Mouse (Mus musculus) ES-E14 (cell line): ENCODE data around the gene Hnrnpa3. TPM values are rescaled to one million over a fixed set of nuclear protein-coding genes. Genes with fewer than 3 reads are reported as not detected.

Experiments used
- DNase-seq: peaks from one replicate; pipeline ENCODE4 v3.0.0-alpha.2; 2013; ENCODE audit warnings: low read depth, low spot score
- H3K27ac ChIP-seq: 2 replicates; pipeline ENCODE4 v1.5.1; 2012; ENCODE audit warnings: low read depth, mild to moderate bottlenecking, low read length, moderate library complexity, mixed read lengths; ENCODE audit not compliant: poor library complexity, insufficient read depth, severe bottlenecking
- H3K36me3 ChIP-seq: 2 replicates; pipeline ENCODE4 v1.6.1; 2012; ENCODE audit warnings: mild to moderate bottlenecking, low read length, moderate library complexity, mixed read lengths; ENCODE audit not compliant: control insufficient read depth, poor library complexity, insufficient read depth, severe bottlenecking
- H3K4me1 ChIP-seq, 2 experiments: fragments of 150-350 bp in 1 of 2; sonication (generic) in 1 of 2; 2 replicates each; pipeline ENCODE4 v1.6.1; 2012; ENCODE audit warnings: low read length in 2 of 2, mild to moderate bottlenecking in 1 of 2, mixed read lengths in 1 of 2; ENCODE audit not compliant: control insufficient read depth in 2 of 2, insufficient read depth in 2 of 2, poor library complexity in 1 of 2
- H3K4me3 ChIP-seq, 2 experiments: fragments of 150-350 bp in 1 of 2; sonication (generic) in 1 of 2; 2 replicates each; pipeline ENCODE4 v1.5.1; 2012; ENCODE audit warnings: low read length in 2 of 2, low read depth in 1 of 2, mild to moderate bottlenecking in 1 of 2, mixed read lengths in 1 of 2; ENCODE audit not compliant: insufficient read depth in 1 of 2, poor library complexity in 1 of 2, severe bottlenecking in 1 of 2
- H3K9ac ChIP-seq: 2 replicates; pipeline ENCODE4 v1.6.1; 2012; ENCODE audit warnings: low read depth, mild to moderate bottlenecking, low read length, mixed read lengths; ENCODE audit not compliant: poor library complexity, insufficient read depth, severe bottlenecking
- H3K9me3 ChIP-seq: fragments of 150-350 bp; sonication (generic); 2 replicates; pipeline ENCODE4 v1.6.1; 2012; ENCODE audit warnings: low read depth, mild to moderate bottlenecking, low read length; ENCODE audit not compliant: control insufficient read depth, insufficient read depth
- CHD2 ChIP-seq: IDR thresholded peaks from 2 replicates; pipeline ENCODE4 v1.6.1; 2014; ENCODE audit warnings: mild to moderate bottlenecking, low read depth, low read length, inconsistent platforms
- HCFC1 ChIP-seq: IDR thresholded peaks from 2 replicates; pipeline ENCODE4 v1.6.1; 2012; ENCODE audit warnings: low read length, inconsistent platforms, borderline replicate concordance; ENCODE audit not compliant: insufficient read depth
- MAFK ChIP-seq: IDR thresholded peaks from 2 replicates; pipeline ENCODE4 v1.6.1; 2014; ENCODE audit warnings: mild to moderate bottlenecking, low read depth, low read length, inconsistent platforms; ENCODE audit not compliant: insufficient read depth
- ZC3H11A ChIP-seq: IDR thresholded peaks from 2 replicates; pipeline ENCODE4 v1.6.1; 2012; ENCODE audit warnings: low read depth, mild to moderate bottlenecking, inconsistent platforms, low read length, borderline replicate concordance
- ZNF384 ChIP-seq: IDR thresholded peaks from 2 replicates; pipeline ENCODE4 v1.6.1; 2012; ENCODE audit warnings: low read depth, low read length, inconsistent platforms
- in situ Hi-C, 2 experiments: fragments of 600-800 bp; cut with MboI; formaldehyde crosslinking; loops; one replicate each; pipeline ENCODE4 v1.15.1; 2025; ENCODE audit warnings: low sequenced_read_pairs in 2 of 2, inconsistent platforms in 1 of 2; ENCODE audit not compliant: unreplicated experiment in 2 of 2
- total RNA-seq: library from RNA; depleted of rRNA; stranded (reverse); fragments of 300-350 nt; gene quantifications from 2 replicates; pipeline ENCODE4 v1.2.3, GENCODE M21; 2012

Gene Hnrnpa3
- total RNA-seq, 1 experiment: 166 TPM

GRCm38 (mm10) chr2:75705162-75705752, 46.2 kb downstream of the Hnrnpa3 start:
- in situ Hi-C loops: no loop called here
- H3K4me1 ChIP-seq: peaks cover 13 to 17% of the 10 kb centered on the region in 2 experiments
- H3K4me3 ChIP-seq: peak overlapping the region; percentile 63 to 91
- no peaks in the 10 kb centered on the region for H3K9me3 ChIP-seq
- TF ChIP-seq CHD2: no peak
- TF ChIP-seq ZC3H11A: no peak
- TF ChIP-seq MAFK: no peak
- TF ChIP-seq HCFC1: no peak
- TF ChIP-seq ZNF384: no peak
- H3K36me3 ChIP-seq: no peaks in the 10 kb centered on the region
- DNase-seq: no peak
- H3K27ac ChIP-seq: peak overlapping the region; percentile 76
- peak overlapping the region; percentile 84 for H3K9ac ChIP-seq

GRCm38 (mm10) chr2:75706435-75706834, 47.4 kb downstream of the Hnrnpa3 start:
- no peak for DNase-seq
- peaks cover 13 to 14% of the 10 kb centered on the region in 2 experiments for H3K4me1 ChIP-seq
- H3K9ac ChIP-seq: no peak overlapping the region
- H3K36me3 ChIP-seq: no peaks in the 10 kb centered on the region
- in situ Hi-C loops: no loop called here
- no peak for TF ChIP-seq MAFK
- no peak for TF ChIP-seq ZC3H11A
- no peak for TF ChIP-seq HCFC1
- no peaks in the 10 kb centered on the region for H3K9me3 ChIP-seq
- H3K27ac ChIP-seq: no peak overlapping the region
- H3K4me3 ChIP-seq: no peak overlapping the region

- Histone ChIP-seq H3K27ac (no peak overlapping the region), H3K9ac (no peak overlapping the region), H3K36me3 (no peaks in the 10 kb centered on the region), H3K4me1 (peaks cover 11 to 13% of the 10 kb centered on the region in 2 experiments; a peak in 3 of 4 replicates), H3K9me3 (no peaks in the 10 kb centered on the region), H3K4me3 (no peak overlapping the region)
- no peak for TF ChIP-seq ZNF384
- no peak for TF ChIP-seq MAFK
- TF ChIP-seq ZC3H11A: no peak
- TF ChIP-seq CHD2: no peak
- TF ChIP-seq HCFC1: no peak
- in situ Hi-C loops: no loop called here
- no peak for DNase-seq
These were observed 48.4 kb downstream of the Hnrnpa3 start for GRCm38 (mm10) chr2:75707420-75707819.

- in situ Hi-C loops: no loop called here
- no peak overlapping the region for H3K9ac ChIP-seq
- H3K4me3 ChIP-seq: no peak overlapping the region
- H3K4me1 ChIP-seq: peaks cover 0 to 11% of the 10 kb centered on the region in 2 experiments; a peak in 2 of 4 replicates
- H3K9me3 ChIP-seq: no peaks in the 10 kb centered on the region
- no peak overlapping the region for H3K27ac ChIP-seq
- no peak for DNase-seq
- TF ChIP-seq HCFC1 (no peak), ZC3H11A (no peak), ZNF384 (no peak), MAFK (no peak), CHD2 (no peak)
- H3K36me3 ChIP-seq: no peaks in the 10 kb centered on the region
These were observed 54.0 kb downstream of the Hnrnpa3 start for GRCm38 (mm10) chr2:75713083-75713482.

- Histone ChIP-seq H3K36me3 (no peaks in the 10 kb centered on the region), H3K4me3 (no peak overlapping the region), H3K9me3 (no peaks in the 10 kb centered on the region), H3K9ac (no peak overlapping the region), H3K4me1 (peaks cover 0 to 7% of the 10 kb centered on the region in 2 experiments; a peak in 2 of 4 replicates), H3K27ac (no peak overlapping the region)
- no peak for DNase-seq
- TF ChIP-seq CHD2: no peak
- in situ Hi-C loops: no loop called here
These were observed 55.7 kb downstream of the Hnrnpa3 start for GRCm38 (mm10) chr2:75714766-75715165.
